Mouse (Mus musculus): Measurements from ENCODE around the gene Dcaf15.

GRCm38 (mm10) chr8:84083829-84084241 lies 20.7 kb downstream of the Dcaf15 start:
- TF ChIP-seq EP300 (IDR thresholded peaks at IDR 0.05; ENCODE audit: low read depth), result no peak
- peak; percentile 36 for TF ChIP-seq CTCF (IDR thresholded peaks at IDR 0.05; ENCODE audit: low read depth)
